Mouse (Mus musculus): ENCODE results near the gene Mtor. TPM values are rescaled to one million over a fixed set of nuclear protein-coding genes. Genes with fewer than 3 reads are reported as not detected.
A peak's percentile ranks its signal among the peaks of the same experiment; 100 is the strongest.

The Mtor gene
- polyA plus RNA-seq, 1 experiment from 2014 or later, result 20.6 TPM

DNA sequence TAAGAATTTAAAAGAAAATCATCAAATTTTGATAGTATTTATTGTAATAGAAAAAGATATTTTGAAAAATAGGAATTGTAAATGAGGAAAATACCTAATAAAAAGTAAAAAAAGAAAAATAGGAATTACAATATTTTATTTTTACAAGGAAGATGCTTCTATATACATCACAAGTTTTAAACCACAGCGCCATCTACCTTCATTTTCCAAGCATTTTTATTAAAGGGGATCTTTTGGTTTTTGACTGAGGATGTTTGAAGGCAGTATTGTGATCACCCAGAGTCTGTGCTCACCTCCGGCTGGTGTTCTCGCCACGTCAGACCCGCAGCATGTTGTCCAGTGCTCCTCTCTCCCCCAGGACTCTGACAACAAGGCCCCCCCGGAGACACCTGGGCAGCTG lies 46.7 kb downstream of the Mtor start:
- H3K27me3 ChIP-seq (replicated peaks; ENCODE audit: control insufficient read depth, insufficient read depth, low read length), result no peaks in the 10 kb centered on the region
- H3K4me2 ChIP-seq (ENCODE audit: low read length), result no peak overlapping the region
- no peaks in the 10 kb centered on the region for H3K9me3 ChIP-seq (ENCODE audit: control insufficient read depth, low read length)
- ATAC-seq, result no peak
- H3K36me3 ChIP-seq (ENCODE audit: control insufficient read depth, insufficient read depth, low read length), result peaks cover 27% of the 10 kb centered on the region
- no peak overlapping the region for H3K27ac ChIP-seq (ENCODE audit: low read depth, low read length)
- no peak overlapping the region for H3K4me3 ChIP-seq (ENCODE audit: low read length)
- no peaks in the 10 kb centered on the region; the same call in none of the 2 replicates for H3K4me1 ChIP-seq (ENCODE audit: control insufficient read depth, insufficient read depth, low read depth, low read length)
- H3K9ac ChIP-seq (ENCODE audit: low read depth, low read length), result no peak overlapping the region
- WGBS, result 89% methylated on average over 6 of the region's 6 CpGs

DNA sequence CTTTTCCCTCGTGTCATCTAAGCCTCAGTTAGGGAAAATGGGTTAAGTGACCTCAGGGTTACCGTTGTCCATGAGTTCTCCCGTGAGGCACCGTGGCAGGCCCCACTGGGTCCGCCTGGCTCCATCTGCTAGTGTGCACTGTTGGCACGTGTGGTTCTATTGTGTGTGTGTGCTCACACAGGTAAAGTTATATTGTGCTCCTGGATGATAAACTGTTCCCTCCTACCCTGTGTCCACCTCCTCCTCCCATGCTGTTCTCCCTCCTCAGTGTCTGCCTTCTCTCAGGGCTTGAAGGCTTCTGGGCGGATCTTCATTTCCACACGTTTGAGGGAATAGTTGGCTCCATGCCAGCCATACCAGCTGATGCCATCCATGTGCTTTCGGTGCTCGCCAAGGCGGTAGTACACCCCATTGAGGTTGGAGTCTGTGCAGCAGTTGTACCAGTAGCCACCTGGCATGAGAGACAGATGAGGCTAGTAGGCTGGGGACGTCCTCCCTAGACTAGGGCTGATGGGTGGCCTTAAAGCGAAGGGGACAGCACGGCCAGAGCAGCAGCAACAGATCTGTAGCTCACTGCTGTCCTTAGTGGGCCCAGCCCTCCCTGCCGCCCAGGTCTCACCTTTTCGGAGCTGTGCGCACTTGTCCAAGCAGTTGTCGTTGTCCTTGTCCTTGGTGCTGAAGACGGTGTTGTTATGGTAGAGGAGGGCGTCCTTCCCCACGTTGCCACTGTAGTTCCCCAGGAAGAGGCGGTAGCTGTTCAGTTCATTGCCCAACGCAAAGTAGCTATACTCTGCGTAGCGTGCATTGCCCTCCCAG lies 47.7 kb downstream of the Mtor start:
- Histone ChIP-seq H3K4me1 (ENCODE audit: control insufficient read depth, insufficient read depth, low read depth, low read length) (no peaks in the 10 kb centered on the region; the same call in none of the 2 replicates), H3K36me3 (ENCODE audit: control insufficient read depth, insufficient read depth, low read length) (peaks cover 22% of the 10 kb centered on the region), H3K27me3 (replicated peaks; ENCODE audit: control insufficient read depth, insufficient read depth, low read length) (no peaks in the 10 kb centered on the region), H3K9ac (ENCODE audit: low read depth, low read length) (no peak overlapping the region), H3K9me3 (ENCODE audit: control insufficient read depth, low read length) (no peaks in the 10 kb centered on the region), H3K4me3 (ENCODE audit: low read length) (no peak overlapping the region), H3K4me2 (ENCODE audit: low read length) (no peak overlapping the region), H3K27ac (ENCODE audit: low read depth, low read length) (no peak overlapping the region)
- WGBS, result 64% methylated on average over 25 of the region's 25 CpGs
- ATAC-seq, result peak; percentile 85

DNA sequence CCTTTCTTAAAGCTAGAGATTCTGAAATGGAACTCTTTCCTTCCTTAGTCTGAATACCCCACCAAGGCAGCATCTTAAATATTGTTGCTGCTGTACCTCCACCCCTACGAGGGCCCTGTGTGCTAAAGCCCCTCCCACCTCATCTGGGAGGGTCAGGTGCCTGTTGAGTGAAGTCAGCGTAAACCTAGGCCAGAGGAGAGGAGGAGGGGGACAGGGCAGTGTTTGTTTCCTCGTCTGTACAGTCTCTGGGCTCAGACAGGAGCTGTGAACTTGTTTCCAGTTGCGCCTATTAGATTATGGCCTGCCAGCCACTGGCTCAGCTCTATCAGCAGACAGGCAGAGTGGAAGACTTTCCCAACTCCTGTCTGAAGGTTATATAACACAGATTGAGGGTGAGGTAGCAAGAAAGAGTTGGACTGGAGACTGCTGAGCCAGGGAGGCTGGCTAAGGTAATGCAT lies 52.0 kb downstream of the Mtor start, which contains the start of gene Angptl7:
Gene Angptl7 (minus strand): TSS at position 51 of the 458 bp plus-strand sequence.
- Histone ChIP-seq H3K36me3 (ENCODE audit: control insufficient read depth, insufficient read depth, low read length) (peaks cover 18% of the 10 kb centered on the region), H3K27me3 (replicated peaks; ENCODE audit: control insufficient read depth, insufficient read depth, low read length) (no peaks in the 10 kb centered on the region), H3K9me3 (ENCODE audit: control insufficient read depth, low read length) (no peaks in the 10 kb centered on the region), H3K4me1 (ENCODE audit: control insufficient read depth, insufficient read depth, low read depth, low read length) (peaks cover 4% of the 10 kb centered on the region), H3K4me3 (ENCODE audit: low read length) (no peak within 1 kb of the TSS), H3K9ac (ENCODE audit: low read depth, low read length) (no peak within 1 kb of the TSS), H3K4me2 (ENCODE audit: low read length) (no peak within 1 kb of the TSS), H3K27ac (ENCODE audit: low read depth, low read length) (no peak within 1 kb of the TSS)
- ATAC-seq, result no peak
- WGBS, result 65% methylated on average over 4 of the region's 4 CpGs

DNA sequence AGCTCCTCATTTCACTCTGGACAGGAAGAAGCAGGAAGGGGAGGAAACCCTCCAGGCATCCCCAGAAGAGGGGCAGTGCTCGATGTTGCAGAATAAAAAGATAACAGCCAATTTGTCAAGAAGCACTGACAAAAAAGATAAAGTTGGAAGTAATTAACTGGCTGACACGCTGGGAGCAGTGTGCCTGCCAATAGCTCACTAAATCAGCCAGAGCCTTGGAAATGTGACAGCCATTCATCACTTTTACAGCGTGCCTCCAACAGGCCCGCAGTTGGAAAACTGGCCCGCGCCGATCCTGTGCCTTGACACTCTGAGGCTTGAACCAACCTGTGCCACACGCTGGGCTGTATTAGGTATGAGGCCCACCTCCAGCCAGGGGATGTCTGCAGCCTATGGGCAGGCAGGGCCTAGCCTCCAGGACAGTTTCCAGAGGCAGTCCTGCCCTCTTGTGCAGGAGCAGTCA lies 56.1 kb downstream of the Mtor start:
- Histone ChIP-seq H3K27ac (ENCODE audit: low read depth, low read length) (no peak overlapping the region), H3K4me1 (ENCODE audit: control insufficient read depth, insufficient read depth, low read depth, low read length) (peaks cover 4% of the 10 kb centered on the region; the same call in 1 of the 2 replicates), H3K27me3 (replicated peaks; ENCODE audit: control insufficient read depth, insufficient read depth, low read length) (no peaks in the 10 kb centered on the region), H3K9ac (ENCODE audit: low read depth, low read length) (no peak overlapping the region), H3K4me3 (ENCODE audit: low read length) (no peak overlapping the region), H3K9me3 (ENCODE audit: control insufficient read depth, low read length) (no peaks in the 10 kb centered on the region), H3K4me2 (ENCODE audit: low read length) (no peak overlapping the region), H3K36me3 (ENCODE audit: control insufficient read depth, insufficient read depth, low read length) (peaks cover 23% of the 10 kb centered on the region)
- WGBS, result 36% methylated on average over 8 of the region's 8 CpGs
- peak; percentile 91 for ATAC-seq

DNA sequence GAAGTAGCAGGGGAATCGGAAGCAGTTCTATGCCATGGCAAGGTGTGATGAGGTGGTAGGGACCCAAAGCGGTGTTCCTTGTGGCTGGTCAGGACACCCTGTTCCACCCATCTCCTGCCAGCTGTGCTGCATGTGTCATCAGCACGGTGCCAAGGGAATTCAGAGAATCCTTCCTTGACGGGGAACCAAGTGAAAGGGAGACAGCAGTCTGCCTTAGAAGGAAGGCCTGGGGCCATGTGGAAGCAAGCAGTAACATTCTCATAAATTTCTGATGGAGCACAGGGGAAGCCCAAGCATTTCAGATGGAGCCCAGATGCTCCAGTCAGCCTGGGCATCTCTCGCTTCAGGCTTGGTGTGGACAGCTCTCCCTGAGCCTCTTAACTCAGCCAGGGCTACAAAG lies 59.2 kb downstream of the Mtor start:
- H3K4me2 ChIP-seq (ENCODE audit: low read length), result no peak overlapping the region
- whole genome bisulfite sequencing, result 86% methylated on average over 5 of the region's 5 CpGs
- no peaks in the 10 kb centered on the region for H3K27me3 ChIP-seq (replicated peaks; ENCODE audit: control insufficient read depth, insufficient read depth, low read length)
- ATAC-seq, result no peak
- peaks cover 4% of the 10 kb centered on the region; the same call in 1 of the 2 replicates for H3K4me1 ChIP-seq (ENCODE audit: control insufficient read depth, insufficient read depth, low read depth, low read length)
- H3K4me3 ChIP-seq (ENCODE audit: low read length), result no peak overlapping the region
- no peaks in the 10 kb centered on the region for H3K9me3 ChIP-seq (ENCODE audit: control insufficient read depth, low read length)
- no peak overlapping the region for H3K9ac ChIP-seq (ENCODE audit: low read depth, low read length)
- no peak overlapping the region for H3K27ac ChIP-seq (ENCODE audit: low read depth, low read length)
- H3K36me3 ChIP-seq (ENCODE audit: control insufficient read depth, insufficient read depth, low read length), result peaks cover 13% of the 10 kb centered on the region

DNA sequence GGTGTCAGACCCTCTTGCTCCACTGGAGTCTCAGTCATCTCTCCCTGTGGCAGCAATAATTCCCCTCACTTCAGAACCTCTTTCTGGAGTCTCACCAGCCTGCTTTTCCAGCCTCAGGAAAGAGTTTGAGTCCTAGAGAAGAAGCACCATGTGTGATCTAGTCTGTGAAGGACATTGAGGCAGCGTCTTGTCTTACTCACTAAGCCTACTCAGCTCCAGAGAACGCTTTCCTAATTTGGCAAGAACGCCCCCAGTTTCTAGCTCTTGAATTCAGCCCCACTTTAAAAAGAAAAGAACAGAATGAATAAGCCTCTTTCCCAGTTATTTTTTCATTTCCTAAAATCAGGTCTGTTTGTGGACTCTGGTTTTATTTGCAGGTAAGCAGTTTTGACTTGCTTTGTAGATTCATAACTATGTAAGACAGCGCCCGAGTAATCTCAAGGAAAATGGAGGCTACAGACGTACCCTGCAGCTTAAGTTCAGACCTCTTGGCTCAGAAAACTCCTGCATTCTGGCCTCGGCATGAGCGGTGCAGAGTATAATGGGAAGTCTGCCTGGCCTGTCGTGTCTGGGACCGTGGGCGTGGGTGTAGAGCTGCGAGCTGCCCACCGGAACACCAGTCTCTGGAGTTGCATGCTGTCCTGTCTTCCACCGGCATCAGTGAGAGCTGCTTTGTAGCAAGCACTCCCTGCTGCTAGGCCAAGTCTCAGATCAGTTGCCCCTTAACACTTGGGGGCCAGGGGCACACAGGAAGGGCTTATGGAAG lies 59.9 kb downstream of the Mtor start:
- peaks cover 9% of the 10 kb centered on the region for H3K36me3 ChIP-seq (ENCODE audit: control insufficient read depth, insufficient read depth, low read length)
- no peaks in the 10 kb centered on the region for H3K27me3 ChIP-seq (replicated peaks; ENCODE audit: control insufficient read depth, insufficient read depth, low read length)
- no peak overlapping the region for H3K9ac ChIP-seq (ENCODE audit: low read depth, low read length)
- no peaks in the 10 kb centered on the region for H3K9me3 ChIP-seq (ENCODE audit: control insufficient read depth, low read length)
- WGBS, result 95% methylated on average over 14 of the region's 14 CpGs
- no peak for ATAC-seq
- H3K4me2 ChIP-seq (ENCODE audit: low read length), result no peak overlapping the region
- H3K27ac ChIP-seq (ENCODE audit: low read depth, low read length), result no peak overlapping the region
- H3K4me1 ChIP-seq (ENCODE audit: control insufficient read depth, insufficient read depth, low read depth, low read length), result peaks cover 4% of the 10 kb centered on the region; the same call in 1 of the 2 replicates
- no peak overlapping the region for H3K4me3 ChIP-seq (ENCODE audit: low read length)

DNA sequence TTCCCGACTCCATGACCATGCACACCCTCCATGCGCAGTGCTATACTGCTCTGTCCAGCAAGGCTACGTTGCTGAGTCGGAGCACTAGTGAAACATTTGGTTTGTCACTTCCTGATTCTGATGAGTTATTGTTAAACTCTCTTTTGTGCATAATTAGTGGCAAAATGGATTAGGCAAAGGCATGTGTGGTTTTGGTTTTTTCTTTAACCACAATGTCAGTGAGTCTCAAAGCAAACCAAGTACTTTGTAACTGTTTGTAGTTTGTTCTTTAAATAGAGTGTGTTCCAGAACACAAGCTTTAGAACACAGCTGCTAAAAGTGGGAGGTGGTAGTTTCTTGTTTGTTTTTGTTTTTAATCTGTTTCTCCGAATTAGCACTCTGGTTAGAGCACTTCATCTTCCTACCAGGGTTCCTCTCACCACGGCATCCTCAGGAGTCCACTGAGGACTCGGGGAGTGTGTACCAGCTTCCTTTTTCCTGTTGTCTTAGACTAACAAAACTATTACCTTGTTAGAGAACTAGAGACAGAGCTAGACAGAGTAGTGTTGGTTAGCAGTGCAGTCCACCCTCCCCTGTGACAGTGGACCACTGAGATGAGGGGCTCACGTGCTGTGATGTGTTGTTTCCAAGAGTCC lies 61.2 kb downstream of the Mtor start:
- no peak overlapping the region for H3K4me2 ChIP-seq (ENCODE audit: low read length)
- H3K27ac ChIP-seq (ENCODE audit: low read depth, low read length), result no peak overlapping the region
- peaks cover 10% of the 10 kb centered on the region for H3K36me3 ChIP-seq (ENCODE audit: control insufficient read depth, insufficient read depth, low read length)
- no peaks in the 10 kb centered on the region for H3K27me3 ChIP-seq (replicated peaks; ENCODE audit: control insufficient read depth, insufficient read depth, low read length)
- no peak for ATAC-seq
- no peak overlapping the region for H3K9ac ChIP-seq (ENCODE audit: low read depth, low read length)
- WGBS, result 91% methylated on average over 8 of the region's 8 CpGs
- no peaks in the 10 kb centered on the region for H3K9me3 ChIP-seq (ENCODE audit: control insufficient read depth, low read length)
- no peak overlapping the region for H3K4me3 ChIP-seq (ENCODE audit: low read length)
- H3K4me1 ChIP-seq (ENCODE audit: control insufficient read depth, insufficient read depth, low read depth, low read length), result peaks cover 6% of the 10 kb centered on the region; the same call in 1 of the 2 replicates

DNA sequence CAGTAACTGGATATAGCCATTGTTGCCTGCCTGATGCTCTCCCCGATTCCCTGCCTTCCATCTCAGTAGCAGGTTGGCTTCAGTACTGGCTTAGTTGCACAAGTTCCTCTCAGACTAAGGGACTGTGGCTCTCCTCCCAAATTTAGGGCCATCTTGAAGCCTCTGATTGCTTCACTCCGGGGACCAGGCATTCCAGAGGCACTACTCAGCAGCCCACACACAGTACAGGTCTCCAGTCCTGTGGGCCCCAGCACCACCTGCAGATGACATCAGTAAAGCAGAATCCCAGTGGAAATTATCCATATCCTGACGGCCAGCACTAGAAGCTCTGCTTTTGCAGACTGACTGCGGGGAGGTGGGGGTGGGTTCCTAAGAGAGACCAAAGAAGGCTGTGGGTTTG lies 62.3 kb downstream of the Mtor start:
- Histone ChIP-seq H3K4me1 (ENCODE audit: control insufficient read depth, insufficient read depth, low read depth, low read length) (peaks cover 3% of the 10 kb centered on the region; the same call in 1 of the 2 replicates), H3K27me3 (replicated peaks; ENCODE audit: control insufficient read depth, insufficient read depth, low read length) (no peaks in the 10 kb centered on the region), H3K9ac (ENCODE audit: low read depth, low read length) (no peak overlapping the region), H3K4me2 (ENCODE audit: low read length) (no peak overlapping the region), H3K4me3 (ENCODE audit: low read length) (no peak overlapping the region), H3K27ac (ENCODE audit: low read depth, low read length) (no peak overlapping the region), H3K36me3 (ENCODE audit: control insufficient read depth, insufficient read depth, low read length) (peaks cover 20% of the 10 kb centered on the region), H3K9me3 (ENCODE audit: control insufficient read depth, low read length) (no peaks in the 10 kb centered on the region)
- WGBS, result 89% methylated on average over 4 of the region's 4 CpGs
- no peak for ATAC-seq
